Mouse (Mus musculus): Measurements from ENCODE around the gene Slc17a3.

Slc17a3 gene

DNA sequence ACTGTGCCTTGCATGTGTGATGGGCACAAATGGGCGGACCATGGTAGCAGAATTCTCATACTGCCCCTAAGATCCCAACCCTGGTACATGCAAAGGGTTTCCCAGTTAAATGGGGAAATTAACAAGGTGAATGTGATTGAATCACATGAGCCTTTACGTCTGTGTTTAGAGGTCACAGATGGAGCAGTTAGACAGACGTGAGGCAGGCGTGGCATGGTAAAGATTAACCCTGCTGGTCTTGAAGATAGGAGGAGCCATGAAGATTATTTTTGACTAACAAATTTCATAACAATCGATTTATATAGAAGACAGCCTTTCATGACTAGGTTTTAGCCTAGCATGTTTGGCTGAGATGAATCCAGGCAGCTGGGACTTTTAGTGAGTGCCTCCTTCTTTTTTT, 33.9 kb downstream of the Slc17a3 start:
- no peak for DNase-seq (ENCODE audit: low spot score in 2 of 2)

DNA sequence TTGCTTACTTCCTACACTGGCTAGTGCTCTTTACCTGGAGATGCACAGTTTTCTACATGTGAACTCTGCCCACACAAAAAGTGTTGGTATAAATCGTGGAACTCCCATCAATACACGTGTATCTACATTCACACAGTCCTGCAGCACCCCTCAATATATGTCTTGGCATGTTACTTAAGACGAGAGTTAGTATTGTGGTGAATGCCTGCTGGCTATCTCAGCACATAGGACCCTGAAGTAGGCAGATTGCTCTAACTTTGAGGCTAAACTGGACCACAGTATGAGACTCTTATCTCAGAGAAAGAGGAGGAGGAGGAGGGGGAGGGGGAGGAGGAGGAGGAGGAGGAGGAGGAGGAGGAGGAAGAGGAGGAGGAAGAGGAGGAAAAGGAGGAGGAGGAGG, 39.9 kb downstream of the Slc17a3 start:
- DNase-seq (ENCODE audit: low spot score in 2 of 2), result no peak

DNA sequence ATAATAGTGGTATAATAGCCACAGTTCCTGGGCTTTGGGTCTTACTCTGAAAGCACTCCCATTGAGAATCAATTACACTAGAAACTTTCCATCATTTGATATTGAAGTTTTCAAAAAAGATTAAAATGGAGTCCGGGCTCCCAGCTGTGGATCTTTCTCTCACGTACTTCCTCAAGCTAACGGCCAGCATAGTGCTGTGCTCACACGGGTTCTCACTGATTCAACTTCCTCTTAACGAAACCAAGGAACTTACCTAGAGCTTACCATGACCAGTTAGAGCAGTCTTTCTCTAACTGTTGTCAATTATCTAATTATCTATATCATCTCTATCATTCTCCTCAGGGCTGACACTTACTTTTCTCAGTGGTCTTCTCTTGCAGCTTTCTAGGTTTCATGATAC, 40.4 kb downstream of the Slc17a3 start:
- DNase-seq (ENCODE audit: low spot score in 2 of 2), result no peak

DNA sequence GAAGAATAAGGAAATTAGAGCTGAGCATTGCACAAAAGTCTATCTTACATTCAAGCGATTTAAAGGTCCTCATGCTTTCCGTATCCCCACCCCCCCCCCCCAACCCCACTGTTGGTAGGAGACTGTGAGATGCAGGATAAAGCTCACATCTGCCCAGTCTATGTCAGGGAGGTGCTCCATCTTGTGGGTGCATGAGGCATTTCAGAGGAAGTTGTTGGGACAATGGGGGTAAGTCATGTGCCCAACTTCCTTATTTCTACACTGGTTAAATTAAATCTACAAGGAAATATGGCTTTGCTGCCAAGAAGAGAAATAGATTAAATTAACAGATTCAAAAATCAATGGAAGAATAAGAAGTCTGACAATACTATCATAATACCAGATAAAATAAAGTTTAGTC, 46.3 kb downstream of the Slc17a3 start:
- no peak for DNase-seq (ENCODE audit: low spot score in 2 of 2)

DNA sequence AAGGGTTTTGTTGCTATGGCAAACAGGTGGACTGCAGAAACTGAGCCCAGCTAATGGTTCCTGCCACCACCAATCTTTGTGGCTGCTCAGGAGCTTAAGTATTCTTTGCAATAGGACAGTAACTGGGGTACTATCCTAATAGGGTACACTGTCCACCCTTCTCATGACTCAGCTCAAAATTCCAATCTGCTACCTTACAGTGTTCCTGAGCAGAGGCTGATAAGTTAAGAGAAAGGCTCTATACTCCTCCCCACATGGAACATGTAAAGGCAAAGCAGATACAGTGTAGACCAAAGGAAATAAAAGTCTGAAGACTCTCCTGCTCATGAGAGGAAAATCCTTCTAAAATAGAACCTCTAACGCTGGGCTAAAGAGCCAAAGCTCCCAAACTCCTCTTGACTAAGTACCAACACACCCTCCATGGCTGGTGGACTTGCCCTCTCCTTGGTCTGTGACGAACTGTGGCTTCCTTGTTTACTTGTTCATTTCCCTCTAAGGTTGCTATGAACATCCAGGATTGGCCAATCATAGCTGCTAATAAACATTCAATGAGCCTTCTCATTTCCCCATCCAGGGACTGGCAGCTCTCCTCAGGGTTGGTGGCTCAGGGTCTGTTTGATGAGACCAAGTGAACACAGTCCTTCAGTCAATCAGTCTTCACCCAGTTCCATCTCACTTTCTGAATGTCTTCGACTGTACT, 47.9 kb downstream of the Slc17a3 start:
- no peak for DNase-seq (ENCODE audit: low spot score in 2 of 2)

DNA sequence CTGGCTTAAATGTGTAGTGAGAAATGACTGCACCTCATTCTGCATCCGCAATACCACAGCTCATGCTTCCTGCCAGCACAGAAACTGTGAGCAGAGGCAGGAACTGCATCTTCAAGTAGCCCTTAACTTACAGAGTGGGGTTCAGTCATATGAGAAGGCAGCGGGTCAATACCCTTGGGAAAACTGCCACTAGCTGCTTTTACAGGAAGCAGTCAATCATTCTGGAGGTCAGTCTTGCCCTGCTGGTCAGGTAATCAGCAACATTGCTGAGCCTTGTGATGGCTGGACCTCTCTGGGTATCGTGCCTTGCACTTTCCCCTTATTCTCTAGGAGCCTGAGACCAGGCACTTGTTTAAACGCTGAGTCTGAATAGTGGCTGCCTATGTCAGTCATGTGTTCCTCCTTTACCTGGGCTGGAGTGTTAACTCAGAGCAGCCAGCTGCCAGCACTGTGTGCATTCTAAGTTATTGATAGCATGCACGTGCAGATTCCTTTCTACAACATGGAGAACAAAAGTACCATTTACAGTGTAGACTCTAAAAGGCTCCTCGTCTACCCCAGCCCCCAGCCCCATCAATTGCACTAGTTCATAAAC, 49.9 kb downstream of the Slc17a3 start:
- no peak for DNase-seq (ENCODE audit: low spot score in 2 of 2)

DNA sequence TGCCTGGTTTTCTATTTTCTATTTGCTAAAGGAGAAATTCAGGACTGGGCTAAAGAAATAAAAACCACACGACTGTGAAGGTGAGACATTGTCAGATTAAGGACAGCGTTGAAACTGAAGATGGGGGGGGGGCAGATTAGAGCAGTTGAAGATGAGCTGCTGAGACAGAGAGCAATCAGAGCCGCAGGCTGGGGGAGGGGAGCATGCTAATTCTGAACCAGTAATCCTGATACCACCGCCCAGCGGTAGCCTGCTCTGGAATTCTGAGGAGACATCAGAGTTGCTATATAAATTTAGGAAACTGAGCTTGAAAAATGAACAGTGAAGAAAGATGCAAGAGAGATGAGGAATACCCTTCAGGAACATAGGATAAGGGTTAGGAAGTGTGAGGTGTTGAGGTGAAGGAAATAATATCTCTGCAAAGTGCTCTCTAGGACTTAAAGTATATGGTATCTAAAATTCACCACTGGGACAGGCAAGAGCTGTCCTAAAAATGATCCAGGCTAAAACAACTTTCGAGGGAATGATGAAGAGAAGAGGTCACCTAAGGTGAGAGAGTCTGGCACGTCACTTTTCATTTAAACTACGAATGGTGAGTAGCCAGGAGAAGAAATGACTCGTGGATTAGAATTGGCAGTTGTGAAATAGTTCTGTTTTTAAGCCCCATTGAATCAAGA, 53.5 kb downstream of the Slc17a3 start:
- DNase-seq (ENCODE audit: low spot score in 2 of 2), result no peak

DNA sequence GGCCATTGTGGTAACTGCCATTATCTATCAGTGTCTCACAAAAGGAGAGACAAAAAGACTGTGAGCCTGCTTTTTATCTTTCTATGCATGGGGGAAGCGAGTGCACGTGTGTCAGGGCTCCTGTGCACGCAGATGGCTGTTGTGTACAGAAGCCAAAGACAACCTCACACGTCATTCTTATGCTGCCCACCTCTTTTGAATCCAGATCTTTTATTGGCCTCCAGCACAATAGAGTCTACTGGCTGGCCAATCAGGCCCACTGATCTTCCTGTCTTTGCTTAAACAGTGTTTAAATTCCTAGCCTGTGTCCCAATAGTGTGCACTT, 54.0 kb downstream of the Slc17a3 start:
- DNase-seq (ENCODE audit: low spot score in 2 of 2), result no peak

DNA sequence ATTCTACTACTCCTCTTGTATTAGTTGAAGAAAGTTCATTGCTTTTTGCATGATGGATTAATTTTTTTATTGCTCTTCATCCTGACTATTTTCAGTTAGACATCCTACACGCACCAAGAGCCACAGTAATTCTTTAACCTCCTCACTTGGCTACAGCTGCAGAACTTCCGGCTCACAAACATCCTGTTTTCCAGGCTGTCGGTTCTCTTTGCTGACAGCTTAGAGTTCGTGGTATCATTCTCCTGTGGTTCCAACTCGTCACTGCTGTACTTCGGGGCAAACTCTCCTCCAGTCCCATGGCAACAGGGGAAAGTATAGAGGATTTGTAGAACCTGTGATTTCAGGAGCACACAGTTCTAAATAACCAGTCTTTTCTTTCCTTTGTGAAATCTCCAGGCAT, 59.0 kb downstream of the Slc17a3 start:
- no peak for DNase-seq (ENCODE audit: low spot score in 2 of 2)

DNA sequence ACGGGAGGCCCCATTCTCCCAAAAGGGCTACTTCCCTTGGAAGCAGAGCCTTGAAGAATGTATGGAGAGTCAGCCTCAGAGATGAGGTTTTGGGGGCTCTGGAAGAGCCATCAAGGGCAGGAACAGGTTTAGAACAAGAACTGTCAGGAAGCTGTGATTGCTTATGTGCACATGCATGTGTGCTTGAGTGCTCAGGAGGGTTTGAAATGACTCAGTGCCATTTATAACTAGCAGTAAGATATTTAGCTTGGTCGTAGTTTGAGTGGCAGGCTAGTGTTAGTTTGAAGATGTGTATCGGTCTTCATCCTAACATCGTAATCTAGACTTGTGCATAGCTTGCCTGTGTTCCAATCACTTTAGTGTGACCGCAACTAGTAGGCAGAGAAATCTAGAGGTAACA, 67.7 kb downstream of the Slc17a3 start:
- DNase-seq (ENCODE audit: low spot score in 2 of 2), result no peak

DNA sequence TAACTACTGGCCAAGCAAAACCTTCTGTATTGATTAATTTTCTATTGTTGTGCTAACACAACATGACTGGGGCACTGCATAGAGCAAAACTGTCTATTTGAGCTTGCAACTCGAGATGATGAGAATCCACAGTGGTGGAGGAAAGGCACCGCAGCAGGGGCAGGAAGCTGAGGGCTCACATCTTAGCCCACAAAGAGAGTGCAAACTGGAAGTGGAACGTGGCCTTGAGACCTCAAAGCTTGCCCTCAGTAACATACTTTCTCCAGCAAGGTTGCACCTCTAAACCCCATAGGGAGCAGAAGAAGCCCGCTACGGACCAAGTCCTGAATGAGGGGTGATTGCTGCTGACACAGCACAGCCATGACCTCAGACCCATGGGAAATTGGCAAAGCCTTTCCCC, 70.9 kb downstream of the Slc17a3 start:
- no peak for DNase-seq (ENCODE audit: low spot score in 2 of 2)

Measured in left cerebral cortex, adult 9 months (tissue).